Mouse (Mus musculus) hematopoietic stem cell, adult 5-6 weeks (primary cell): ENCODE measurements around the gene Eif4e. TPM values are rescaled to one million over a fixed set of nuclear protein-coding genes. Genes with fewer than 3 reads are reported as not detected.

Source experiments
- ATAC-seq, 2 experiments: fragments of 125-278 bp in 1 of 2; replicated peaks in 1 of 2; 2 replicates each; pipeline ENCODE4 v1.8.0; 2016 to 2017; ENCODE audit warnings: inconsistent platforms in 2 of 2, mild to moderate bottlenecking in 2 of 2, moderate number of reproducible peaks in 2 of 2, low read depth in 1 of 2, moderate TSS enrichment in 1 of 2; ENCODE audit not compliant: low FRiP score in 2 of 2, poor library complexity in 2 of 2, severe bottlenecking in 2 of 2, insufficient read depth in 1 of 2, low TSS enrichment in 1 of 2
- total RNA-seq: library from RNA; stranded (forward); fragments of 172-1452, 232-1000 nt; gene quantifications from 2 replicates; pipeline ENCODE4 v1.2.3, GENCODE M21; 2017

The Eif4e gene
- 161 and 198 TPM in 2 replicates for total RNA-seq

- peak; percentile 1 to 11; a peak in 2 of 4 replicates for ATAC-seq
Observed at GRCm38 (mm10) chr3:138526073-138526915, at the start of gene Eif4e. Gene Eif4e, plus strand, starts transcription at chr3:138526179.

GRCm38 (mm10) chr3:138479489-138479888, 46.5 kb upstream of the Eif4e start:
- no peak for ATAC-seq

GRCm38 (mm10) chr3:138481526-138482284, 44.3 kb upstream of the Eif4e start:
- peak; percentile 37 to 48; a peak in 3 of 4 replicates for ATAC-seq

- no peak for ATAC-seq
Observed at GRCm38 (mm10) chr3:138483240-138483639, 42.7 kb upstream of the Eif4e start.

- 0 out of 4 replicates have a peak, but pooled peaks of 1 of the 2 experiments have one; percentile 8 for ATAC-seq
Observed at GRCm38 (mm10) chr3:138488584-138489326, 37.2 kb upstream of the Eif4e start.

- ATAC-seq, result peak; percentile 96 to 99
Observed at GRCm38 (mm10) chr3:138489327-138490033, 36.5 kb upstream of the Eif4e start, which contains the start of gene Metap1. Gene Metap1, minus strand, starts transcription at chr3:138489515.

- no peak for ATAC-seq
Observed at GRCm38 (mm10) chr3:138490034-138490337, 36.0 kb upstream of the Eif4e start.

GRCm38 (mm10) chr3:138493668-138494067, 32.3 kb upstream of the Eif4e start:
- no peak for ATAC-seq

GRCm38 (mm10) chr3:138494565-138494964, 31.4 kb upstream of the Eif4e start:
- no peak for ATAC-seq

- ATAC-seq, result peak; percentile 80 to 85
Observed at GRCm38 (mm10) chr3:138495166-138496145, 30.5 kb upstream of the Eif4e start.

GRCm38 (mm10) chr3:138498731-138499130, 27.2 kb upstream of the Eif4e start:
- ATAC-seq, result no peak

- no peak for ATAC-seq
Observed at GRCm38 (mm10) chr3:138499854-138500740, 25.9 kb upstream of the Eif4e start.

GRCm38 (mm10) chr3:138503754-138504153, 22.2 kb upstream of the Eif4e start:
- no peak for ATAC-seq

GRCm38 (mm10) chr3:138506749-138507148, 19.2 kb upstream of the Eif4e start:
- ATAC-seq, result 0 out of 4 replicates have a peak, but pooled peaks of 1 of the 2 experiments have one; percentile 17

- ATAC-seq, result no peak
Observed at GRCm38 (mm10) chr3:138509581-138509980, 16.4 kb upstream of the Eif4e start.
